Mouse (Mus musculus): Measurements from ENCODE around the gene Jph3.

Jph3 gene

DNA sequence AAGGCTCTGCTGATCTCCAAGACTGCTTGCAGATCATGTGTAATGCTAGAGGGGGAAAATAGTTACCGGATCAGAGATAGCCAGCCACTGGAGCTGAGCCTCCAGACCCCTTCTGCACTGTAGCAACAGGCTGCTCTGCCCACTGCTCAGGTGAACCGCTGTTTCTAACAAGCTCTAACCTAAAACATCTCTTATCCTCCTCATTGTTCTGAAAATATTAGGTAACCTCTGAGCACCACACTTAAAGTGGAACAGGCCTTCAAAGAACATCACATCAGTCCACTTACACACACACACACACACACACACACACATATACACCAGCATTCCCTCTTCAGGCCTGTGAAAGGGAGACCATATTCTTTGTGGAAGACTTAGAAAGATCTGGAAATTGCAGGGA lies 102.6 kb downstream of the Jph3 start:
- no peak for DNase-seq (ENCODE audit: low read depth)

DNA sequence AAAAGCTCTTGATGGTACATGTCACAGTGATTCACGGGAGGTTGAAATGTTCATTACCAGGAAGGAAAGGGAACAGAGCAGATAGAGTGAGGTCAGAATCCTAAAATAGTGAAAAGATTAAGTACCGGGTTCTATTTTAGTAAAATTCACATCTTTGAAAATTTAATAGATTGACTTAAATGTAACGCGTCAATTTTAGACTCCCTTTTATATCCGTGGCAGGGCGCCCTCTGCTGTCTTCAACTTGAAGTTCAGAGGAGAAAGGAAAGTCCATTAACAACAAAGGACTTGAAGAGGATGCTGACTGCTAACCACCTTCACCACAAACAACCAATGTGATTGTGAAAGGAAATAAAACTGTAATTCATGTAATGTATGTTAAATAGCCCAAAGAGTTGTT lies 103.1 kb downstream of the Jph3 start:
- DNase-seq (ENCODE audit: low read depth), result peak; percentile 96

DNA sequence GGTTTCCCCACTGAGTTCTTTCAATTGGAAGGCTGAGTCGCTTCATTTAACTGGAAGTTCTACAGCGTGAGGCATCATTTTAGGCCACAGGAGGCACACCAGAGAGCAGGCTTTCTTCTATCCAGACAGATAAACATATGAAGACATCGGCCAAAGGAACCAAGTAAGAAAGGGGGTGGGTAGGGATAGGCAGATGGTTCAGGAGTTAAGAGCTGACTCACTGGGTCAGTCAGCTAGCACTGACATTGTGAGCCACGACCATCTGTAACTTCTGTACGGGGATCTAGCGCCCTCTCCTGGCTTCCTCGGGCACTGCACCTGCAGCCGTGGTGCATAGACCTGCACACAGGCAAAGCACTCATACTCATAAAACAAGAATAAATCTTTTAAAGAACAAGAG lies 111.8 kb downstream of the Jph3 start:
- DNase-seq (ENCODE audit: low read depth), result peak; percentile 89

DNA sequence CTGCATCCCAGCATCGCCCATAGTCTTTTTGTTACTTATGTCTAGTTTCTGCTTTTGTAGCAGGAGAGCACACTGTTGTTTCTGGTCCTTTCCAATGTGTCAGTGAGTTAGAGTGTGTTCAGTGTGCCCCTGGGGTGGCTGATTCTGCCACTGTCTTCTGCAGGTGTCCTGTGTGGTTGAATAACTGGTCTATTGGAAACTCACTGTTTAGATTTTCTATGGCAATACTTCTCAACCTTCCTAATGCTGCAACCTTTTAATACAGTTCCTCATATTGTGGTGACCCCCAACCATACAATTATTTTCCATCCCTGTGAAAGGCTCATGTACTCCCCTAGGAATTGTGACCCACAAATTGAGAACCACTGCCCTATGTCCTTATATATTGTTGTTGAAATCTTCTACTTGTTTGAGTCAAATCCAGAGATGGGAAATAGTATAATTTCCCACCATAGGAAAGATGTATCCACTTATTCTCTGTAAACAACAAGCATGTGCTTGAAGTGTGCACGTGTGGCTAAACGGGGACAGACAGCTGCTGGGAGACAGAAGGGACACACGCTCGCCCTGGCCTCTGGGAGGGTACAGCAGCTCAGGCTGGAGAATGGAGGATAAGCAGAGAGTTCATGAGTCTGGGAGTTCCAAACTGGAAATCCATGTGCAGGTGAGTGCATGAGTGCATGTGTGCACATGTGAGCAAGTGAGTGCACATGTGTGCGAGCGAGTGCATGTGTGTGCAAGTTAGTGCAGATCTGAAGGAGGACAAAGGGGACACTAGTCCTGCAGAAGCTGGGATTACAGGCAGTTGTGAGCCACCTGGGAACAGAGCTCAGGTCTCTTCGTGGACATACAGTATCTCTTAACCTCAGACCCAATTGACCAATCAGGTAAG lies 112.9 kb downstream of the Jph3 start:
- no peak for DNase-seq (ENCODE audit: low read depth)

DNA sequence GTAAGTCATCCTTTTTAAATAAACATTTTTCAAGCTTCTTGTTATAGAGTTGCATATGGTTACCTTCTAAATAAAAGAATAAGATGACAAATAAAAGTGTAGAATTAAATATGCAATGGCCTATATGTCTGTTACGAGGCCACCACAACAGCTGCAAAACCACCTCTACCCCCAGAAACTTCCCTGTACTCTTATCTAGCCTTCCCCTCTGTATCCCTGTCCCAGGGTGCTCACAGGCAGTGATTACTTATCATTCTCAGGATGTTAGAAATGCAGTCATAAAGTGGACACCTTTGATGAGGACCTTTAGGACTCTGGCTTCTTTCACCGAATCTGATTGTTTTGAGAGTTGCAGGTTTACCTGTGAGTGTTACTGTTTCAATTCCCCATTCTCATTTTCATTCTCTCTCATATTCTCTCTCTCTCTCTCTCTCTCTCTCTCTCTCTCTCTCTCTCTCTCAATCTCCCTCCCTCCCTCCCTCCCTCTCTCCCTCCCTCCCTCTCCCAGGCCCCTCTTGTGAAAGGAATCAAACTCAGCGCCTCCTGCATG lies 113.8 kb downstream of the Jph3 start:
- no peak for DNase-seq (ENCODE audit: low read depth)

Data from 416B (cell line).